Mouse (Mus musculus): ENCODE measurements around the gene Hdac7. TPM values are rescaled to one million over a fixed set of nuclear protein-coding genes. Genes with fewer than 3 reads are reported as not detected.

Gene Hdac7
- polyA plus RNA-seq, 1 experiment from 2014 or later, result 34.8 TPM

GRCm38 (mm10) chr15:97793386-97794153 is 50.7 kb downstream of the Hdac7 start:
- Histone ChIP-seq H3K36me3 (peaks cover 89% of the 10 kb centered on the region), H3K9ac (no peak overlapping the region), H3K4me2 (replicated peaks) (no peak overlapping the region), H3K4me3 (no peak overlapping the region), H3K9me3 (no peaks in the 10 kb centered on the region), H3K27ac (no peak overlapping the region), H3K4me1 (0 out of 2 replicates have a peak, but pooled peaks cover 3% of the 10 kb centered on the region), H3K27me3 (no peaks in the 10 kb centered on the region)
- WGBS, result 90% methylated on average over 18 of the region's 18 CpGs
- ATAC-seq (ENCODE audit: low FRiP score, low read depth), result no peak

- Histone ChIP-seq H3K36me3 (peaks cover 65% of the 10 kb centered on the region), H3K4me3 (no peak overlapping the region), H3K9me3 (no peaks in the 10 kb centered on the region), H3K9ac (no peak overlapping the region), H3K4me2 (replicated peaks) (no peak overlapping the region), H3K27ac (no peak overlapping the region), H3K27me3 (no peaks in the 10 kb centered on the region), H3K4me1 (0 out of 2 replicates have a peak, but pooled peaks cover 3% of the 10 kb centered on the region)
- ATAC-seq (ENCODE audit: low FRiP score, low read depth), result no peak
- 90% methylated on average over 11 of the region's 11 CpGs for WGBS
These were observed 53.1 kb downstream of the Hdac7 start for GRCm38 (mm10) chr15:97791126-97791700.

GRCm38 (mm10) chr15:97789761-97790505 is 54.4 kb downstream of the Hdac7 start:
- Histone ChIP-seq H3K27ac (no peak overlapping the region), H3K4me3 (no peak overlapping the region), H3K9ac (no peak overlapping the region), H3K27me3 (no peaks in the 10 kb centered on the region), H3K36me3 (peaks cover 52% of the 10 kb centered on the region), H3K4me2 (replicated peaks) (no peak overlapping the region), H3K9me3 (no peaks in the 10 kb centered on the region), H3K4me1 (peaks cover 4% of the 10 kb centered on the region)
- 55% methylated on average over 20 of the region's 20 CpGs for WGBS
- no peak for ATAC-seq (ENCODE audit: low FRiP score, low read depth)

GRCm38 (mm10) chr15:97788821-97789220 is 55.5 kb downstream of the Hdac7 start:
- Histone ChIP-seq H3K4me1 (peaks cover 8% of the 10 kb centered on the region), H3K36me3 (peaks cover 41% of the 10 kb centered on the region), H3K4me2 (replicated peaks) (no peak overlapping the region), H3K9me3 (no peaks in the 10 kb centered on the region), H3K27me3 (no peaks in the 10 kb centered on the region), H3K27ac (no peak overlapping the region), H3K9ac (no peak overlapping the region), H3K4me3 (no peak overlapping the region)
- no peak for ATAC-seq (ENCODE audit: low FRiP score, low read depth)
- 72% methylated on average over 6 of the region's 6 CpGs for WGBS

- H3K27me3 ChIP-seq, result no peaks in the 10 kb centered on the region
- H3K4me2 ChIP-seq (replicated peaks), result no peak overlapping the region
- peaks cover 8% of the 10 kb centered on the region for H3K4me1 ChIP-seq
- no peaks in the 10 kb centered on the region for H3K9me3 ChIP-seq
- H3K9ac ChIP-seq, result no peak overlapping the region; the same call in 1 of the 2 replicates
- no peak overlapping the region for H3K27ac ChIP-seq
- WGBS, result 69% methylated on average over 19 of the region's 19 CpGs
- no peak for ATAC-seq (ENCODE audit: low FRiP score, low read depth)
- H3K4me3 ChIP-seq, result no peak overlapping the region
- peaks cover 33% of the 10 kb centered on the region for H3K36me3 ChIP-seq
These were observed 56.3 kb downstream of the Hdac7 start for GRCm38 (mm10) chr15:97787799-97788667.

GRCm38 (mm10) chr15:97787148-97787798 is 57.0 kb downstream of the Hdac7 start:
- H3K27me3 ChIP-seq, result no peaks in the 10 kb centered on the region
- H3K9ac ChIP-seq, result no peak overlapping the region; the same call in 1 of the 2 replicates
- no peak overlapping the region for H3K4me3 ChIP-seq
- WGBS, result 81% methylated on average over 7 of the region's 7 CpGs
- H3K4me1 ChIP-seq, result peaks cover 16% of the 10 kb centered on the region
- H3K36me3 ChIP-seq, result peaks cover 26% of the 10 kb centered on the region
- no peak overlapping the region for H3K4me2 ChIP-seq (replicated peaks)
- peak overlapping the region; percentile 33; the same call in 1 of the 2 replicates for H3K27ac ChIP-seq
- ATAC-seq (ENCODE audit: low FRiP score, low read depth), result no peak
- H3K9me3 ChIP-seq, result no peaks in the 10 kb centered on the region

GRCm38 (mm10) chr15:97786412-97787112 is 57.7 kb downstream of the Hdac7 start:
- Histone ChIP-seq H3K36me3 (peaks cover 19% of the 10 kb centered on the region), H3K4me3 (no peak overlapping the region), H3K27me3 (no peaks in the 10 kb centered on the region), H3K9me3 (no peaks in the 10 kb centered on the region), H3K4me1 (peaks cover 23% of the 10 kb centered on the region), H3K4me2 (replicated peaks) (no peak overlapping the region; the same call in 1 of the 2 replicates), H3K27ac (no peak overlapping the region), H3K9ac (no peak overlapping the region)
- 73% methylated on average over 10 of the region's 10 CpGs for WGBS
- ATAC-seq (ENCODE audit: low FRiP score, low read depth), result no peak

- H3K4me1 ChIP-seq, result peaks cover 30% of the 10 kb centered on the region
- H3K9ac ChIP-seq, result no peak overlapping the region
- ATAC-seq (ENCODE audit: low FRiP score, low read depth), result no peak
- H3K27ac ChIP-seq, result no peak overlapping the region
- H3K36me3 ChIP-seq, result peaks cover 12% of the 10 kb centered on the region
- H3K9me3 ChIP-seq, result no peaks in the 10 kb centered on the region
- H3K4me2 ChIP-seq (replicated peaks), result no peak overlapping the region; the same call in none of the 2 replicates
- no peak overlapping the region for H3K4me3 ChIP-seq
- 75% methylated on average over 9 of the region's 9 CpGs for WGBS
- no peaks in the 10 kb centered on the region for H3K27me3 ChIP-seq
These were observed 58.4 kb downstream of the Hdac7 start for GRCm38 (mm10) chr15:97785731-97786411.

GRCm38 (mm10) chr15:97784561-97785161 is 59.6 kb downstream of the Hdac7 start:
- peak overlapping the region; percentile 87 for H3K9ac ChIP-seq
- peaks cover 2% of the 10 kb centered on the region; the same call in 1 of the 2 replicates for H3K36me3 ChIP-seq
- H3K4me3 ChIP-seq, result peak overlapping the region; percentile 72
- H3K27ac ChIP-seq, result no peak overlapping the region
- WGBS, result 6% methylated on average over 45 of the region's 45 CpGs
- no peaks in the 10 kb centered on the region for H3K9me3 ChIP-seq
- peak; percentile 7; the same call in 1 of the 2 replicates for ATAC-seq (ENCODE audit: low FRiP score, low read depth)
- H3K27me3 ChIP-seq, result no peaks in the 10 kb centered on the region
- peak overlapping the region; percentile 95 for H3K4me2 ChIP-seq (replicated peaks)
- H3K4me1 ChIP-seq, result peaks cover 42% of the 10 kb centered on the region

- Histone ChIP-seq H3K4me1 (peaks cover 44% of the 10 kb centered on the region), H3K9ac (peak overlapping the region; percentile 87), H3K27ac (no peak overlapping the region), H3K36me3 (no peaks in the 10 kb centered on the region), H3K9me3 (no peaks in the 10 kb centered on the region), H3K4me3 (peak overlapping the region; percentile 72), H3K27me3 (no peaks in the 10 kb centered on the region), H3K4me2 (replicated peaks) (peak overlapping the region; percentile 95)
- 2% methylated on average over 39 of the region's 39 CpGs for WGBS
- peak; percentile 69; the same call in 1 of the 2 replicates for ATAC-seq (ENCODE audit: low FRiP score, low read depth)
These were observed 60.2 kb downstream of the Hdac7 start for GRCm38 (mm10) chr15:97784092-97784559.
